Mouse (Mus musculus) embryonic facial prominence, embryonic 10.5 days (tissue): Measurements from ENCODE around the gene Snx9. TPM values are rescaled to one million over a fixed set of nuclear protein-coding genes. Genes with fewer than 3 reads are reported as not detected.
A peak's percentile ranks its signal among the peaks of the same experiment; 100 is the strongest.

Source experiments
- DNase-seq: peaks from one replicate; pipeline ENCODE4 v3.0.0-alpha.2; 2017; ENCODE audit warnings: low spot score
- H3K27ac ChIP-seq: fragments of 300-500 bp; sonication (generic); replicated peaks from 2 replicates; pipeline ENCODE4 v1.5.1; 2016; ENCODE audit warnings: mild to moderate bottlenecking
- H3K27me3 ChIP-seq: fragments of 300-500 bp; sonication (generic); replicated peaks from 2 replicates; pipeline ENCODE4 v1.6.1; 2016; ENCODE audit warnings: low read depth, mild to moderate bottlenecking; ENCODE audit not compliant: poor library complexity, severe bottlenecking
- H3K36me3 ChIP-seq: fragments of 300-500 bp; sonication (generic); replicated peaks from 2 replicates; pipeline ENCODE4 v1.6.1; 2016; ENCODE audit warnings: mild to moderate bottlenecking, moderate library complexity
- H3K4me1 ChIP-seq: fragments of 300-500 bp; sonication (generic); 2 replicates; pipeline ENCODE4 v1.6.1; 2016
- H3K4me3 ChIP-seq: fragments of 300-500 bp; sonication (generic); 2 replicates; pipeline ENCODE4 v1.5.1; 2016; ENCODE audit warnings: mild to moderate bottlenecking, moderate library complexity
- H3K9me3 ChIP-seq: fragments of 300-500 bp; sonication (generic); 2 replicates; pipeline ENCODE4 v1.6.1; 2016; ENCODE audit warnings: mild to moderate bottlenecking
- WGBS: fragments of 180-500 bp; shearing (Covaris S2); methylation state at CpG from one replicate; pipeline ENCODE4 v1.1.7; 2016; 5-methylcytosine and 5-hydroxymethylcytosine counted together
- polyA plus RNA-seq: library from polyadenylated mRNA; unstranded; fragments of >200 nt; fragmentation: Nextera tagmentation; extraction: Ambion mirVana; gene quantifications from 2 replicates; pipeline ENCODE4 v1.2.1, GENCODE M21; 2016

The Snx9 gene
- polyA plus RNA-seq, 1 experiment from 2014 or later: 19.5 TPM

DNA sequence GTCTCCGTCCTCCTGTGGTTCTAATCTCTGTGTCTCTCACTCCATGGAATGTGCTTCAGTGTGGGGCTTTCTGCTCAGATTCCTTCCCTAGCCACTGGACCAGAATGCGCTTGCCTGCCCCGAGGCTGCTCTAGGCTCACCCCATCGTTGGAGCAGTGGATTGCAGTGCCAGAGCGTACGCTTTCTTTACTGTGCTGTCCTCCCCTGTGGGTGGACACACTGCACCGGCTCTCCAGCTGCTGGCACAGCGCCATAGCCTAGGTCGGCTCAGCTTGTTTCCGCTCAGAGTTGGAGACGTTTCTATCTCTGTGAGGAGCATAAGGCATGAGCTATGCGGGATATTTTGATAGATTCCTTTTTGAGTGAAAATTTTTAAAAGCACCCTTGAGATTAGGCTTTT lies 31.4 kb downstream of the Snx9 start:
- Histone ChIP-seq H3K27ac (no peak overlapping the region), H3K4me1 (peaks cover 4% of the 10 kb centered on the region), H3K4me3 (no peak overlapping the region), H3K36me3 (no peaks in the 10 kb centered on the region), H3K9me3 (no peaks in the 10 kb centered on the region), H3K27me3 (no peaks in the 10 kb centered on the region)
- 78% methylated on average over 12 of the region's 12 CpGs for WGBS
- DNase-seq: peak; percentile 30

- peaks cover 2% of the 10 kb centered on the region for H3K4me1 ChIP-seq
- 90% methylated on average over 1 of the region's 1 CpGs for WGBS
- H3K4me3 ChIP-seq: no peak overlapping the region
- no peak for DNase-seq
- H3K27ac ChIP-seq: no peak overlapping the region
- no peaks in the 10 kb centered on the region for H3K36me3 ChIP-seq
- H3K9me3 ChIP-seq: no peaks in the 10 kb centered on the region
- H3K27me3 ChIP-seq: no peaks in the 10 kb centered on the region
These were observed 33.4 kb downstream of the Snx9 start for GRCm38 (mm10) chr17:5874565-5874964.

DNA sequence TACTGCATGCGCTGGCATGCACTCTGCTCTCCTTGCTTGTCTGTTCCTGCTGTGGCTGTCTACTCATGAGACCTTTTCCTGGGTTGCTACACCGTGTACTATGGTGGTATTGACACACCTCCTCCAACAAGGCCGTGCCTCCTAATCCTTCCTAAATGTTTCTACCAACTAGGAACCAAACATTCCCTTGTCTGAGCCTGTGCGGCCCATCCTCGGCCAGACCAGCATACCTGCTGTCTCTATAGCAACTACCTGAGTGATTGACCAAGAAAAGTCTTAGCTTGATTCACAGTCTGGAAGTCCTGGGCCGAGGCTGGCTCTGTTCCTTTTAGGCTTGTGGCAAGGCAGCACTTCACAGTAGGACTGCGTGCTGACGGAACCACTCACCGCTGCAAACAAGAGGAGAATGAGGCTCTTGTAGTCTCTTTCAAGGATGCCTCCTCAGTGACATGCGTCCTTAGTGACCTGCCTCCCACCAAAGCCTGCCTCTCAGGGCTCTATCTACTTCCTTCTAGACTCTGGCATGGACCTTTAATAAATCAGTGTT lies 36.6 kb downstream of the Snx9 start:
- H3K4me3 ChIP-seq: no peak overlapping the region
- 74% methylated on average over 10 of the region's 10 CpGs for WGBS
- H3K27me3 ChIP-seq: no peaks in the 10 kb centered on the region
- H3K4me1 ChIP-seq: no peaks in the 10 kb centered on the region
- no peaks in the 10 kb centered on the region for H3K9me3 ChIP-seq
- DNase-seq: peak; percentile 6
- no peak overlapping the region for H3K27ac ChIP-seq
- H3K36me3 ChIP-seq: no peaks in the 10 kb centered on the region

DNA sequence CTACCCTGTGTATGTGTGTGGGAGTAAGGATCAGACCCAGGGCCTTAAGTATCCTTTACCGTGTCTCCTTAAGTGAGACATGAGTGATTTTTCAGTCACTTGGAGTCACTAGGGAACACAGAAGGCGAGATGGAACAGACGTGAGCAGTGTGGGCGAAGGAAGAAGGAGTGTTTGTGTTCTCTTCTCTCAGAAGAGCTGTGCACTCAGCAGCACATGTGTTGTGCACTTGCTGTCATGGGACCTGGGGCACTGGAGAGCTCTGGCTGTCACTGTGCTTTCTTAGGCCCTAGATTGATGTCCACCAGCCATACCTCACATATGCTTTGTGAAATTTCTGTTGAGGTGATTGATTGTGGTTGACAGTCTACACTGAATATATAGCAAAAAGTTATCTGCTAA lies 37.7 kb downstream of the Snx9 start:
- H3K27me3 ChIP-seq: no peaks in the 10 kb centered on the region
- H3K27ac ChIP-seq: no peak overlapping the region
- H3K4me1 ChIP-seq: no peaks in the 10 kb centered on the region
- no peak for DNase-seq
- 89% methylated on average over 4 of the region's 4 CpGs for WGBS
- H3K4me3 ChIP-seq: no peak overlapping the region
- no peaks in the 10 kb centered on the region for H3K9me3 ChIP-seq
- H3K36me3 ChIP-seq: no peaks in the 10 kb centered on the region

DNA sequence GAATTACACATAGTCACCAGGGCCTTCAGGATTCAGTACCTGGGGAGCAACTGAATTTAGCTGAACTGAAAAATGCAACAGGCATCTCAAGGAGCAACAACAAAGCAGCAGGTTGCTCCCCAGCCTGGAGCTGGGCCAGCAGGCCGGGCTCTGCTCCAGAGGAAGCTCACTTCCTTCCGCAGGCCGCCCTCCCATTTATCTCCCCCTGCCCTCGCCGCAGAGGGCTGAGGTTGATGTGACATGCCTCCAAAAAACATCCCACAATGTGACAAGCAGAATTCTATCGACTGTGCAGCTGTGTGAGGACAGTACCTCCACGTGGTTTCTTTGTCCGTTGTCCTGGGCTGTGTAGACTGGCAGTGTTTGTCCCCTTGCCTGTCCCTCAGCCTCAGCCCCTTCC lies 44.3 kb downstream of the Snx9 start:
- H3K27me3 ChIP-seq: no peaks in the 10 kb centered on the region
- peaks cover 3% of the 10 kb centered on the region for H3K36me3 ChIP-seq
- H3K4me1 ChIP-seq: peaks cover 18% of the 10 kb centered on the region
- H3K4me3 ChIP-seq: no peak overlapping the region
- WGBS: 72% methylated on average over 8 of the region's 8 CpGs
- DNase-seq: no peak
- H3K27ac ChIP-seq: peak overlapping the region; percentile 20; the same call in 1 of the 2 replicates
- H3K9me3 ChIP-seq: no peaks in the 10 kb centered on the region

DNA sequence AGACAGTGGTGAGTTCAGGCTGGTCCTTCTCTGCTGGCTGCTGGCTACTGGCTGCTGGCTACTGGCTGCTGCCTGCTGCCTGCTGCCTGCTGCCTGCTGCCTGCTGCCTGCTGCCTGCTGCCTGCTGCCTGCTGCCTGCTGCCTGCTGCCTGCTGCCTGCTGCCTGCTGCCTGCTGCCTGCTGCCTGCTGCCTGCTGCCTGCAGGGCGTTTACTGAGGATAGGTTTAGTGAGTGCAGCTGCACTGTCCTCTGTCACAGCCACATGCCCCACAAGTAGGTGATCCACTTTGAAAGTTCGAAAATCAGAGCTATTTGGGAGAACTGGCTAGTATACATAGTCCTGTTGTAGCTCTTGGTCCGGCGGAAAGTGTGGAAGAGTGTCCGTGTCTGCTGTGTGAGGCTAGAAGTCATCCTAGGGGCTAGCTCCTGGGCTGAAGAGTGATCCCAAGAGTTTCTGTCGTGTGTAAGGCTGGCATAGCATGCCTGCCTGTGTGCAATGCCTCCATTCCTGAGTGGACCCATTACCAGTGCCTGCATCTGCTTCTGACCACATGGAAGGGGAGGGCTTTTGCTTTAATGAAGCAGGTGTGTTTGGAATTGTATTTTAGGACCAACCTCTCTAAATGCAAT lies 45.2 kb downstream of the Snx9 start:
- H3K27ac ChIP-seq: 0 out of 2 replicates have a peak overlapping the region, but pooled peaks have one; percentile 20
- H3K36me3 ChIP-seq: peaks cover 11% of the 10 kb centered on the region
- H3K27me3 ChIP-seq: no peaks in the 10 kb centered on the region
- 75% methylated on average over 6 of the region's 6 CpGs for WGBS
- no peaks in the 10 kb centered on the region for H3K9me3 ChIP-seq
- peaks cover 18% of the 10 kb centered on the region for H3K4me1 ChIP-seq
- no peak overlapping the region for H3K4me3 ChIP-seq
- no peak for DNase-seq

GRCm38 (mm10) chr17:5886943-5887800 lies 46.0 kb downstream of the Snx9 start:
- no peak for DNase-seq
- no peaks in the 10 kb centered on the region for H3K9me3 ChIP-seq
- H3K4me1 ChIP-seq: peaks cover 22% of the 10 kb centered on the region
- no peak overlapping the region for H3K4me3 ChIP-seq
- no peaks in the 10 kb centered on the region for H3K27me3 ChIP-seq
- peaks cover 11% of the 10 kb centered on the region for H3K36me3 ChIP-seq
- WGBS: 81% methylated on average over 20 of the region's 20 CpGs
- H3K27ac ChIP-seq: no peak overlapping the region

DNA sequence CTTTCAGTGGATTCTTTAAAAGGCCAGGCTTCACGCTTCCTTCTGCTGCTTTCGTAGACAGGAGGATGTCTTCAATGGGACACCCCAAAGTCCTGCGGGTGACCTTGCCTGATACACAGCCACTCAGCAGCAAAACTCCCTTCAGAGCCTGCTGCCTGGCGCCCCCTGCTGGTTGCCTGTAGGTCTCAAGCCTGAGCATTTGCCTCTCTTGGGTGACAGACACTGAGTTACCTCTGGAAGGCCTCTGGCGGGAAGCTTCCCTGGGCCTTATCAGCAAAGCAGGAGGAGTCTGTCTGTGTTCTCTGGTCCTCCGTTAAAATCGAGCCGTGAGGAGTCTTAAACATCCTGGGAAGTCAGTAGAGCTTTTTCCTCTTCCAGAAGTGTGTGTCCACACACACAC lies 49.3 kb downstream of the Snx9 start:
- 45% methylated on average over 8 of the region's 8 CpGs for WGBS
- Histone ChIP-seq H3K27ac (no peak overlapping the region), H3K27me3 (no peaks in the 10 kb centered on the region)

GRCm38 (mm10) chr17:5891933-5892683 lies 51.0 kb downstream of the Snx9 start:
- Histone ChIP-seq H3K27ac (no peak overlapping the region; the same call in 1 of the 2 replicates), H3K4me1 (peaks cover 41% of the 10 kb centered on the region), H3K36me3 (peaks cover 15% of the 10 kb centered on the region), H3K27me3 (no peaks in the 10 kb centered on the region), H3K9me3 (no peaks in the 10 kb centered on the region), H3K4me3 (no peak overlapping the region)
- no peak for DNase-seq
- 85% methylated on average over 9 of the region's 9 CpGs for WGBS

More for the DNA sequence above, 49.3 kb downstream of the Snx9 start:
- peak; percentile 82 for DNase-seq
- H3K4me3 ChIP-seq: no peak overlapping the region
- no peaks in the 10 kb centered on the region for H3K9me3 ChIP-seq
- peaks cover 45% of the 10 kb centered on the region for H3K4me1 ChIP-seq
- H3K36me3 ChIP-seq: peaks cover 11% of the 10 kb centered on the region

GRCm38 (mm10) chr17:5893092-5893491 lies 52.0 kb downstream of the Snx9 start:
- H3K4me1 ChIP-seq: peaks cover 45% of the 10 kb centered on the region
- H3K27ac ChIP-seq: peak overlapping the region; percentile 35; the same call in 1 of the 2 replicates
- H3K4me3 ChIP-seq: no peak overlapping the region
- no peaks in the 10 kb centered on the region for H3K9me3 ChIP-seq
- peaks cover 15% of the 10 kb centered on the region for H3K36me3 ChIP-seq
- DNase-seq: peak; percentile 63
- 16% methylated on average over 7 of the region's 7 CpGs for WGBS
- H3K27me3 ChIP-seq: no peaks in the 10 kb centered on the region

GRCm38 (mm10) chr17:5893574-5894148 lies 52.5 kb downstream of the Snx9 start:
- H3K27me3 ChIP-seq: no peaks in the 10 kb centered on the region
- H3K4me3 ChIP-seq: no peak overlapping the region
- no peaks in the 10 kb centered on the region for H3K9me3 ChIP-seq
- DNase-seq: no peak
- peaks cover 48% of the 10 kb centered on the region for H3K4me1 ChIP-seq
- peaks cover 15% of the 10 kb centered on the region for H3K36me3 ChIP-seq
- WGBS: 67% methylated on average over 7 of the region's 7 CpGs
- peak overlapping the region; percentile 35 for H3K27ac ChIP-seq

DNA sequence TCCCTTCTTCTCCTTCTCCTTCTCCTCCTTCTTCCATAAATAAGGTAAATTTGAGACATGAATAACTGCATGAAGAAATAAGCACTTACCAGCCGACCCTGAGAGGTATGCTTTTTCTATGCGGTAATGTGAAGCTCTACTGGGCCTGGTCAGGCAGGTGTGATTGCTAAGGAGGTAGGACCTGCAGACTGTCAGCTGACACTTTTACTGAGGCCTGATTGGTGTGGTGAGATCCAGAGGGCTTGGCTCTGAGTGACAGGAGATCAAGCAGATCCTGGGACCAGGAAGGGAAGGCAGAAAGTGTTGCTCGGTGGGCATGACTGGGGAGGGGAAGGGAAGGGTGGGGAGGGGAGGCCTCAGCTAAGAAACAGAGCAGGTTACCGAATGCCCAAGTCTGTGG lies 54.9 kb downstream of the Snx9 start:
- Histone ChIP-seq H3K27me3 (no peaks in the 10 kb centered on the region), H3K9me3 (no peaks in the 10 kb centered on the region), H3K27ac (no peak overlapping the region), H3K4me3 (no peak overlapping the region), H3K36me3 (peaks cover 25% of the 10 kb centered on the region), H3K4me1 (peaks cover 54% of the 10 kb centered on the region)
- WGBS: 66% methylated on average over 4 of the region's 4 CpGs
- no peak for DNase-seq
